Mouse (Mus musculus): ENCODE data around the gene Heyl.
"Not testable (repeated sequence)": the region's sequence is repeated elsewhere in the genome, so short reads cannot be mapped to it uniquely, and the experiment has no call there.

Gene Heyl

DNA sequence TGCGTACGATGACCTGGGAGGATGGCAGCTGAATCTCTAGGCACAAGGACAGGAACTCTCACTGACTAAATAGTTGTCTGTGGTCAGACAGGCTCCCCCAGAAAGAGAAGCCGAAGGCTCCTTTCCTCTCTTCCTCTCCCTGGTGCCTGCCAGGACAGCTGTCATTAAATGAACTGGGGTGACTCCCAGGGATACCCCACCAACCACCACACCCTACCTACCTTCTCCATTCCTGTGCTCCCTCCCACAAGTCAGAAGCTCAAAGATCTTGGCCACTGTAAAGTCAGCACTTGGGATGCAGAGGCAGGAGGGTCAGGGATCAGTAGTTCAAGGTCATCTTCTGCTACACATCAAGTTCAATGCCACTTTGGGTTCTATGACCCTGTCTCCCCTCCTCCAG, 515 bp upstream of the Heyl start:
- DNase-seq (ENCODE audit: low read depth) = no peak

DNA sequence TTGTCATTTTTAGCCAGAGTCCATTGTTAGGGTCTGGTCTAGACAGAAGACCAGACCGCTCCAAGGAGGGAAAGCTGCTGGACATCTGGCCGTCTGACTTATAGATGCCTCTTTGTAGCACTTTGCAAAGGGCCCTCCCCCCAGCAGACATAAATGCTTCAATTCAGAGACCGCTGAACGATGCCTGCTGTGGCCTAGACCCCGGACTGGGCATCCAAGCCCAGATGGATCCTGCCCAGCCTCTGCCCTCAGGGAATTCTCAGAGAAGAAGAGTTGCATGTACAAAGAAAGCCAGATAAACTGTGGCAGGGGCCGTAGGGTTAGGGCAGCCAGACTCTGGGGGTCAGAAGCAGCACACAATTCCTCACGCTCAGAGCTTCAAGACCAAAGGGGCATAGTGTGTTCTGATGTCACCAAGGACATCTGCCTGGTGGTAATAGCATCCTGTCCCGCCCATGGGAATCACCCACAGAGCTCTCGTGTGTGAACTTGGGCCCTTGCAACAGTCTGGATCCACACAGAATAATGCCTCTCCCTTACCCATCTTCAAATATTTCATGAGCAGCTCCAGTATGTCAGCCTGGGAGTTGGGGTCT, 2.6 kb downstream of the Heyl start:
- no peak for DNase-seq (ENCODE audit: low read depth)

DNA sequence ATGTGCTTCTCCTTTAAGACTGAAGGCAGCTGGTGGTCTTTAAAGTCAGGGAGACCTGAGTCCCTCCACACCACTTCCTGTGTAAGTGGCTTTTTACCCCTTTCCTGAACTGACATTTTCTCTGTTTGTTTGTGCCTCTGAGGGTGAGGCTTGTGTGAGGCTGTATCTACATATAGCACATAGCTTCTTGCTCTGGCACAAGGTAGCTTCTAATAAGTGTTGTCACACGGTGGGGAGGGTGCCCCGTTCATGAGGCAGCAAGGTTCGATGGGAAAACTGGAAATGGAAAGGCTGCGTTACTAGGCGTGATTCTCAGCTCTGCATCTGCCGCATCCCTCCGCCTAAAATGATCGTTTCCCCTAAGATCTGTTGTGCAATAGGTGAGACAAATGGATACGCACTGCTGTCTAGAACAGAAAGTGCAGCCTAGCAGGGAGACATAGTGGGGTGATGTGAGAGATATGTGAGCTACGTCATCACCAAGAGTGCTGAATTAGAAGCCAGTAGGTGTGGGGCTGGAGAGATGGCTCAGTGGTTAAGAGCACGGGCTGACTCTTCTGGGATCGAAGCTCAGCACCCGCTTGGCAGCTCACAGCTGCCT, 3.2 kb downstream of the Heyl start:
- no peak for DNase-seq (ENCODE audit: low read depth)

DNA sequence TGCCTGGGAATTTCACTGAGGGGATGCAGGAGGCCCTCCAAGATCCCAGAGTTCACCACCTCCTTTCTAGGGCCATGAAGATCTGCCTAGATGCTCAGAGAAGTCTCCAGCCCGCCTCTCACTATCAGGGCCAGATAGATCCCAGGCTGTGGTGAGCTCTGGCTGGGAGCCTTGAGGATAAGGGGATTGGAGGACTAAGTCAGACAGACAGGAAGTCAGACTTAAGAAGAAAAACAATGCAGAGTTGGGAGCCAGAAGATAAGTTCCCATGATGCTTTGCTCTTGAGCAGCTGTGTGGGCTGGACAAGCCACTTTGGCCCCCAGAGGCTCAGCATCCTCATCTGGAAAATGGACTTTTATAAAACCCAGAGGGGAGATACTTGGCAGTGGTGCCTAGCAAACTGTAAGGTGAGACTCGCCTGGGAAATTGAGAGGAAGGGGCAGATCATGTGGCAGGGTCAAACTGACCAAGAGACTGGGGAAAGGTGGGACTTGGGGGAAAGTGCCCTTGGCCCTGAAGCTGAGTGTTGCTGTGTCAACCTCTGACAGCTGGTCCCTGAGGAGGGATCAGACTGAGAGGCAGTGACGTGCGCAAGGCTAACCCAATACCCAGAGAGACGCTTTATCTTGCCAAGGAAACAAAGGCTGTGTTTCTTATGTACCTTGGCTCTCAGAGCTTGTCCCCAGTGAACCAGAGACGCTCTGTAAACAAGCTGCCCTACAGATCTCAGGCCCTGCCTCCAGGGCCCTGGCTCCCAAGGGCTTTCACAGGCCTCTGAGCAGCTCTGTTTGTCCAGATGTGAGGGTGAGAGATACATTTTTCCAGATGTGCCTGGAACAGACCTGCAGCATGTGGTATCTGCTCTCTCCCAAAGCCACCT, 4.3 kb downstream of the Heyl start:
- no peak for DNase-seq (ENCODE audit: low read depth)

DNA sequence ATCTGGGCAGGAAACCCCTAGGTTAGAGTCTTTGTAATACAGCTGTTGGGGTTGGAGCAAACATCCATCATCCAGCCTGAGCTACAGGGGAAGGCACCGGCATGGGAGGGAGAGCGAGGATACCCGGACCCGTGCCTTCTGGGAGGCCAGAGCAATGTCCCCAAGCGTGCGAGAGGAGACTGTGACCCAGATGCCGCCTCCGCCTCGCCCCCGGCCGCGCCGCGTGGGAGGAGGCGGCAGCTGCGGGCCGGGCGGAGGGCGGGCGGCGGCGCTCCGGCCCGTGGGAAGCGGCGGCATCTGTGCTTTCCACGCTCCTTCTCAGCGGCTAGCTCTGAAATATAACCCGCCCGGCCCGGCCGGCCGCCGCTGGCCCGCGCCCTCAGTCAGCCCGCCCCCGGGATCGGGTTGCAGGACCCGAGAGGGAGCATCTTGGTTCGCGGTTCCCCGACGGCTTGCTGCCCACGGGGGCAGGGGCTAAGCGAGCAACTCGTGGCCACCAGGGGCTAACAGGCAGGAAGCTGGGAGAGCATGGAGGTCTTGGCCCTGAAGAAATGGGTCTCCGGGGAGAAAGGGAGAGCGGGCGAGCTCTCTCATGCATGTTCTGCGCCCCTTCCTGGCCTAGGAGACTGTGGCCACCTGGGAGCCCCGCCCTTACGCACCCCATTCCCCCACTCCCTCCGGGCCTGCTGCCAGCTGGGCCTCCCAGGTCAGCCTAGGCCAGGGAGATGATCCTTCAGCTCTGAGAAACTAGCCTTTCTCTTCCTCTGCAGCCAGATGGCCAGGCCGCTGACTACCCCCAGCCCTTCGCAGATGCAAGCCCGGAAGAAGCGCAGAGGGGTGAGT, 6.2 kb downstream of the Heyl start:
- no peak for DNase-seq (ENCODE audit: low read depth)

DNA sequence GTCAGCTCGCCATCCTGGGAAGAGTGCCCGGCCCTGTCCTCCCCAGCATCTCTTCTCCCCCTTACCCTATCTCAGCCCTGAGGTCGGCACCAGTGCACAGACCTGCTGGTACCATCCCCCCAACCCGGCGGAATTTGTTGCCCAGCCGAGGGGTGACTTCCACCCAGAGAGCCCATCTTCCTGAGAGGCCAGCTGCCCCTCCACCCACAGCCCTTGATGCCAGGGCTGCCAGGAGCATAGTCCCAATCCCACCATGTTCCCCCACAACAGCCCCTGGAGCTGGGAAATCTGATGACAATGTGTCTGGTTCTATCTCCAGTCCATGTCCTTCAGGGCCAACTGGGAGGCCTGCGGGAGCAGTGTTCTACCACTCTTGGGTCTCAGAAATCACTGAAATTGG, 12.9 kb downstream of the Heyl start:
- no peak for DNase-seq (ENCODE audit: low read depth)

DNA sequence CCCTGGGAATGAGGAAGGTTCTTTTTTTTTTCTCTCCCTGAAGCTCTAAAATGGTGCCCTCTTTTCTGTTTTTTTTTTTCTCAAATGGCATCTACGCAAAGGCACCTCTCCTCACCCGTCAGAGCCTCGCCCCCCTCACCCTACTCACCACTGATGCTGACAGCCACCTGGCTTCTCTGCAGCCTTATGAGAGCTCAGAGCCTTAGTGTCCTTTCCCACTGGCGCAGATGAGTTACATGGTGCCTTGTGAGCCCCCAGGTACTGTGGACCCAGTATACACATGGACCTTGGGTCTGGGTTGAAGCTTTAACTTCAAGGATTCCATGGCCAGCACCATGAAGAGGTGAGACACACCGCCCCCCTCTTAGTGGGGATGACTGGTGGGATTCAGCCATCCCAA, 13.3 kb downstream of the Heyl start:
- no peak for DNase-seq (ENCODE audit: low read depth)

DNA sequence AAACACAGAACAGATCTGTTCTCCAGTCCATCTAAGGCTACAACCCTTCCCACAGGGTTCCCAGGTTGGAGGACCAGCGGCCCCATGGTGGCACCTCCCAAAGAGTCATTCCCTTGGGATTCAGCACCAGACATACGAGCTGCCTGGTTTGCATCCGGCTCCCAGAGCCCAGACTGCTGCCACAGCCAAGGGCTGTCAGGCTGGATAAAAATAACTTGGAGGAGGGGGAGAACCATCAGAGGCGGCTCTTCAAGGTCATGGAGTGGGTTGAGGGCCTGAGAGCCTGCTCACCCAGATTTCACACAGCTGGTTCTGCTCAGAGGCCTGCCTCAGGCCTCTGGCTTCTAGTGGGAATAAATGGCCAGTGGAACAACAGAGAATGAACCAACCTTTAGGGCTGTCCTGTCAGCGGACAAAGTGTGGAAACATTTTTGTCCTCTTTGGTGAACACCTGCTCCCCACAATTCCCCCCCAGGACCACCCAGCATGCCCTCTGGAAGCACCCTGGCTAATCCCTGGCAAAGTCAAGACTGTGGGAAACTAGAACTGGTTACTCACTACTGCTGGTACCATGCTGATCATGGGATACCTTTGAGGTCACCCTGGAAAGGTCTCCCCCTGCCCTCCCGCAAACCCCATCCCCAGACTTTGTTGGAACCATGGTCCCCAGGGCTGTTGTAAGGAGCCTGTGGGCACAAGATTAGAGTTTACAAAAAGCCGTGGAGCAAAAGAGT, 14.0 kb downstream of the Heyl start:
- DNase-seq (ENCODE audit: low read depth) = no peak

DNA sequence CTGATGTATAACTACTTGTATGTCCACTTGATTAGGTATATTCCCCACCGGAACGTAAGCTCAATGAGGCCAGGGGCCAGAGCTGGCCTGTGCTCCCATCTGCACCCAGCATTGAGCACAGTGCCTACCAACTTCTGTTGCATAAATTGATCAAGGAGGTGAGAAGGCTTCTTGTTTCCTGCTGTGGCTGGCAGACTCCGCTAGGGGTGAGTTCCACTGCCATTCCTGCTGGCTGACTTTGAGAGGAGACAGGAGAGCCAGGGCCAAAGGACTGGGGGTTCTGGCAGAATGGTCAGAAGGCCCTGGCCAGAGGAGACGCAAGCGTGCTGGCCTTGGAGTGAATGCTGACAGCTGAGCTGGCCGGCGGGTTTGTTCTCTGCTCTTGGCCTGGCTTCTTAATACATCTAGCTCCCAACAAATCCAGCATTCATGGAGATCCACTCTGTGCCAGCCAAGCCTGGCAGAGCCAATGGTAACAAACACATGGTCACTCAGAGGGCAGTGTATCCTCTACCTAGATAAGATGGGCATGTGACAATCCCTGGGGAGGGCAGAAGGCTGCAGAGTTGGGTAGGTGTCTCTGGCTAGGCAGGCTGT, 15.7 kb downstream of the Heyl start:
- DNase-seq (ENCODE audit: low read depth) = no peak

DNA sequence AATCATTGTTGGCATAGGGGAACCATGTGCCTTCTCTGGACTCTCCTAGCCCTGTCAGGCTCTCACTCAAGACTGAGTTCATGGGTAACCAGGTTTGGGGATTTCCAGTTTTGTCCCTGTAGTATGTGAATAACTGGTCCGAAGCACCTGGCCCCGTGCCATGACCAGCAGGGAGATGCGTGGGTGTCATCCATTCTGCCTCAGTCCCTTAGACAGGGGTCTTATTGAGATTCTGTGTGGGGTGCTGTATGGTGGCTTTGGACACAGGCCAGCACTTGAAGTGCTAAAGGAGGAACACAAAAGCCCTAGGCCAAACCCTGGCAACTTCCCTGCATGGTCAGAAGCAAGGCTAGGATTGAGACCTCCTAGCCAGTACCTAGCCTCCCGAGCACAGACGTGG, 18.9 kb downstream of the Heyl start:
- DNase-seq (ENCODE audit: low read depth) = no peak

DNA sequence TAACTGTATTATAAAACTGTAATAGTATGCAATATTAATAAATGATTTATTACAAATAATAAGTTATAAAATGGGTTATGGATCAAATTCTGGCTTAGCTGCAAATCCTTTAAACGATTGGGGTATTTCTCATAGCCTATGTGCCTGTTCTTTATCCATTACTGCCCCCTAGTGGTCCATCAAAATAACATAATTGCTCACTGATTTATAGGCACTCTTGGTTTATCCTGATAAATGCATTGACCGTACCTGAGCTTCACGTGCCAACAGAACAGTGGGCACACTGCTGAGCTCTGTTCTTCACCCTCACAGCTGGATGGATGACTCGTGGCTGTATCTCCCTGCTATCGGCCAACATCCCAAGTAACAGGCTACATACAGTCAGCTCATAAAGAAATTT, 21.3 kb downstream of the Heyl start:
- peak; percentile 45 for DNase-seq (ENCODE audit: low read depth)

DNA sequence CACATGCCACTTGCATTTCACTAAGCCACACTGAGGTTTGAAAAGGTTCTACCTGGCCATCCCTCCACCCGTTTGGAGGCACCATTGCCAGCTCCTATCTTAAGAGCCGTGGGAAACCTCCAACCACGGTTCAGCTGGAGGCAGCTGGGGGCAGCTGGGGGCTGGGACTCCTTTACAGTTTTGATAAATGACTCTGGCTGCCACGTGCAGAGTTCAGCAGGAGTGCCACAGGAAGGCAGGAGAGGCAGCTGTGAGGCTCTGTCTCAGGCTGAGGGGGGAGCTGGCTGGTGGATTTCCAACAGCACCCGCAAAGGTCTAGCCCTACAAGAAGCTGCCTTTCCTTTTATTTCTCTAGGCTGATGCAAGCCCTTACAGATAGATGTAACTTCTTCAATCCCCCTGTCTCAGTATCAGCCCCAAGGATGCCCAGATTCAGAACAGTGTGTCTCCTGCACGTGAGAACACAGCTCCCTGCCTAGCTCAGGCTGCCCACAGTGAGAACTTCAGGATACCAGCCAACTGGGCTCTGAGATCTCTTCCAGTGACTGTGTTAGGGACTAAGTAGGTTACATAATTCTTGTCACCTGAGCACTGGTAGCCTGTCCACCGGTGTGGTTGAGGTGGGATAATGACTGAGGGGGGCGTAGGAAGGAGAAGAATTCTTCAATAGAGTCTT, 26.9 kb downstream of the Heyl start:
- DNase-seq (ENCODE audit: low read depth) = no peak

DNA sequence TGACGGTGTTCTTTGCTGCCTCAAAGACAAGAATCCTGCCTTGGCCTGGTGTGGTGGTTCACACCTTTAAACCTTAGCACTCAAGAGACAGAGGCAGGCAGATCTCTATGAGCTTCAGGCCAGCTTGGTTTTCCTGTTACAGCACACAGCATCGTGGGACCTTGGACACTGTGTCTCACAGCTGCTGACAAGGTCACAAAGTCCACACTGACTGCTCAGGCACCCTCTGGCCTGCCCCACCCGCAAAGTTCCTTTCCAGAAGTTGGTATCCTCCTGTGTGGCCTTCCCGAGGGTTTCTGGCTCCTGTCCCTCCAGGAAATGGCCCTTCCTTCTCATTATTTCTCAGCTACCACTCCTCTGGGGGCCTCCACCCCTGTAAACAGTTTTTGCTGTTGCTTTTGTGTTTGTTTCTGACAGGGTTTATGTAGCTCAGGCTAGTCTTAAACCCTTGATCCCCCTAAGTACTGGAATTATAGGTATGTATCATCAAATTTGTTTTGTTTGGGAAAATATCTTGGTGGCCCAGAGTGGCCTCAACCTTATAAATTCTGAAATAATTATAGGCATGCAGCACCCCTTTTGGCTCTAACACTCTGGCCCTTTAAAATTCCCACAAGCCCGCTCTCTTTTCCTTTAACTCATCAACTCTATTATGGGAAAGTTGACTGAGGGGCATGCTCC, 28.5 kb downstream of the Heyl start, which contains the start of gene Pabpc4:
Pabpc4 (plus strand) TSS at position 631 of the 681 bp plus-strand sequence.
- no peak for DNase-seq (ENCODE audit: low read depth)

DNA sequence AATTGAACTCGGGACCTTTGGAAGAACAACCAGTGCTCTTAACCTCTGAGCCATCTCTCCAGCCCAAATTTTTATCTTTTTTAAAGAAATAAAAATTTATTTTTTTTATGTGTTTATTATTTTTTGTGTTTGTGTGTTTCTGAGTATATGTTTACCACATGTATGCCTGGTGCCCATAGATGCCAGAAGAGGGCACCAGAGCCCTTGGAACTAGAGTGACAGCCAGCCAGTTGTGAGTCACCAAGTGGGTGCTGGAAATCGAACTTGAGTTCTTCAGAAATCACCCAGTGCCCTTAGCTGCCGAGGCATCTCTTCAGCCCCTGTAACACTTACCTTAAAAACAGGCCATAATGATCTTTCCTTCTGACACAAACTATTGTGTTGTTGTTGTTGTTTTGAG, 37.7 kb downstream of the Heyl start:
- no peak for DNase-seq (ENCODE audit: low read depth)

DNA sequence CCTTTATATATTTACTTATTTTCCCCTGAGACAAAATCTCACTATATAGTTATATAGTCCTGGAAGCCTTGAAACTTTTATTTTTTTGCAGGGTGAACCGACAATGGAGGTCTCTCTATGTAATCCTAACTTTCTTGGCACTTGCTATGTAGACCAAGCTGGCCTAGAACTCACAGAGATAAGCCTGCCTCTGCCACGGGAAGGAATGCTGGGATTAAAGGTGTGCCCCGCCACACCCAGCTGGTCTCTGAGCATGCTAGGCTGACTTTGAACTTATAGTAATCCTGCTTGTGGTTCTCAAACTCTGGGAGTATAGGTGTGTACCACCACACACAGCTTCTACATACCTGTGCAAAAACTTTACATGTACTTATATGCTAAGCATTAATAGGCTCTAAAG, 46.8 kb downstream of the Heyl start:
- DNase-seq (ENCODE audit: low read depth) = no peak

DNA sequence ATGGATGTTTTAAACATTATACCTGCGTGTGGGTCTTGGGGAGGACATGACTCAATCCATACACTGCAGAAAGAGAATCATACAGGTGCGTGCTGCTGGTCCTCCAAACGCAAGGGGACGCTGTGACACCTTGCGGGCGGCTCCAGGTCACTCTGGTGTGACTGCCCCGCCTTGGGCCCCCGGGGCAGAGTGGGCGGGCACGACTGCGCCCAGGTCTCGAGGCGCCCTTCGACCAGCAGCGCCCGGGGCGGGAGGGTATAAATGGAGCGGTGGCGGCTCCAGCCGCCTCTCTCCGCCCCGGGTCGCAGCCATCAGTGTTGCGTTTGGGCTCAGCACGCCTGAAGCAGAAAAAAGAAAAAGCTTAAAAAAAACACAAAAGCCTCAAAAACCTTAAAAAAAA, 49.1 kb downstream of the Heyl start:
- DNase-seq (ENCODE audit: low read depth) = peak; percentile 86

DNA sequence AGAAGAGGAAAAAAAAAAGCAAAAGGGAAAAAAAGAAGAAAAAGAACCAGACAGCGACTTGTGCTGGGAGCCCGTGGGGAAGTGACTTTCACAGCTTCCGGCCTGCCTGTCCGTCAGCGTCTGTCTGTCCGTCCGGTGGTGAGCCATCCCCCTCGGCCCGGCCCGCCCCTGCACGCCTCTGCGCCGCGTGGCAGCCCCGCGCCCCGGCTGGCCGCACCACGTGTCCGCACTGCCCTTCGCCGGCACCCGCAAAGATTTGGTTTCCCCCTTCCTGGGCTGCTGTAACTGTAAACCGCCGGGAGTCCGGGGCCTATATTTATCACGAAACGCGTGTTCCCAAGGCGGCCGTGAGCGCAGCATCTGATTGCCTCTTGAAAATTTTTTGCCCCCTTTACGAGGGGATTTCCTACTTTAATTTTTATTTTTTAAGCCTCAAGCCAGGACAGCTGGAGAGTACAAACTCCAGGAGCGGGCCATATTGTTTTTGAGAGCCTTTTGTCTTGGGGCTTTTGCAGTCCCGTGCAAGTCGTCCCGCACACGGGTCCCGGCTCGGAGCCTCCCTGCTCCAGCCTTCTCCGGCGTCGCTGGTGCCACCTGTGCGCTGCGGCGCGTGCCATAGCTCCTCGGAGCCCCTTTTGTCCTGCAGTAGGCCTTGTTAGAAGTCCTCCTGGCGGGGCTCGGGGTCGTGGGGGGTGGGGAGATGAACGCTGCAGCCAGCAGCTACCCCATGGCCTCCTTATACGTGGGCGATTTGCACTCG, 49.7 kb downstream of the Heyl start:
- DNase-seq (ENCODE audit: low read depth) = not testable (repeated sequence)

DNA sequence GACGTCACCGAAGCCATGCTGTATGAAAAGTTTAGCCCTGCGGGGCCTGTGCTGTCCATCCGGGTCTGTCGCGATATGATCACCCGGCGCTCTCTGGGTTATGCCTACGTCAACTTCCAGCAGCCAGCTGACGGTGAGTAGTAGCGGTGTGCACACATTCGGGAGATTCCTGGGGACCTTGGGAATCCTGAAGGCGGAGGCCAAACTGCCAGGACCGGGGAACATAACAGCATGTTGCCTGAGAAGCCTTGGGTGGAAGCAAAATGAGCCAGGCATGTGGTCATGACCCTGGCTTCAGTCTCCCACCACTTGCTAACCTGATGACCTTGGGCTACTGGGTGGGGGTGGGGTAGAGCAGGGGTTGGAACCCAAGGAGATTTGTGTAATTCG, 50.3 kb downstream of the Heyl start:
- not testable (repeated sequence) for DNase-seq (ENCODE audit: low read depth)

Measured in c-Kit-positive CD71-negative TER-119-negative erythroid progenitor cells, embryonic 14.5 days (primary cell).